Mouse (Mus musculus) v-Abl transformed pro-B cells (cell line): ENCODE measurements around the gene Kat14.

ENCODE experiments used
- in situ Hi-C, 2 experiments: fragments of 400-800 bp; cut with MboI; formaldehyde crosslinking; loops; one replicate each; pipeline ENCODE4 v1.15.1; 2025; ENCODE audit not compliant: unreplicated experiment in 2 of 2

Gene Kat14

GRCm38 (mm10) chr2:144446360-144446999, 77.7 kb downstream of the Kat14 start:
- in situ Hi-C loops: no loop called here

- in situ Hi-C loops: loop anchor here (5.0 to 25.0 kb wide), 3 partner anchors 613 to 1338 kb away; no protein-coding TSS in a partner anchor
These were observed 81.6 kb downstream of the Kat14 start for GRCm38 (mm10) chr2:144450378-144450777.

GRCm38 (mm10) chr2:144452364-144453008, 83.7 kb downstream of the Kat14 start:
- in situ Hi-C loops: loop anchor here (5.0 to 25.0 kb wide), 3 partner anchors 615 to 1340 kb away; no protein-coding TSS in a partner anchor
